Mouse (Mus musculus) CD4-positive naive resting alpha-beta T cell, adult 57 days (primary cell): ENCODE results near the gene Trim28. TPM values are rescaled to one million over a fixed set of nuclear protein-coding genes. Genes with fewer than 3 reads are reported as not detected.

Experiments
- total RNA-seq: library from RNA; stranded (reverse); gene quantifications from one replicate; pipeline ENCODE4 v1.2.4, GENCODE M21; 2023

Trim28 gene
- total RNA-seq: 405 TPM

GRCm38 (mm10) chr7:12998851-12999250, at the start of gene Trim28:
TSS of gene Trim28 (plus strand) at chr7:12999114.

GRCm38 (mm10) chr7:12965678-12966091, 33.2 kb upstream of the Trim28 start, which contains the start of gene Zfp324:
TSS of gene Zfp324 (plus strand) at chr7:12965838.

DNA sequence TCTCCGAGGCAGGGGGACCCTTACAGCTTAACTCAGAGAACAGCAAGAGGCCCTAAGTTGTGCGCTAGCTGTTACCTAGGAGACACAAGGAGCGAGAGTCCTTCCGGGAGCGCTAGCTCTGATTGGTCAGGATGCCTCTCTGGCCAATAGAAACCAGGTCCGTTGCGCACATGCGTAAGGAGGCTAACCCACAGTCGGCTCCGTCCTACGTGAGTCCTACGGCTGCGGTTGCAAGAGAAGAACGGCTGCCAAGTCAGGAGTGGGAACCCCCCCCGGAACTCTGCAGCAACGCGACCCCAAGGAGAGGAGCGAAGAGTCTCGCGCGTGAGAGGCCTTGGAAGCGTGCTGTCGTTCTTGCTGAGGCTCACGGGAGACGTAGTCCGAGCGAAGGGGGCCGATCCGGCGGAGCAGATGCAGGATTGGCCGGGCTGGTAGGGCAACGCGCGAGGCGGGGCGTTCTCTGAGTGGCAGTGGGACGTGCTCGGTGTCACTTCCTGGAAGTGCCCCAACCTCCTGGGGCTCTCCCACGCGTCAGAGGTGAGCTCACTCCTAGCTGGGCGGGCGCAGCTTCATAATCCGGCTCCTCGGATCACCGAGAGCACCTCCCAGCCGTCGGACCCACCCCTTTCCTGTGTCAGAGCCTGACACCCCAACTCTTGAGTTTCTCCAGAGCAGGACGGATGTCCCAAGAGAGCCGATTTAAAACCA, 21.1 kb upstream of the Trim28 start, which contains the start of gene Zfp446:
TSS of gene Zfp446 (plus strand) at position 167 of the 708 bp plus-strand sequence.

DNA sequence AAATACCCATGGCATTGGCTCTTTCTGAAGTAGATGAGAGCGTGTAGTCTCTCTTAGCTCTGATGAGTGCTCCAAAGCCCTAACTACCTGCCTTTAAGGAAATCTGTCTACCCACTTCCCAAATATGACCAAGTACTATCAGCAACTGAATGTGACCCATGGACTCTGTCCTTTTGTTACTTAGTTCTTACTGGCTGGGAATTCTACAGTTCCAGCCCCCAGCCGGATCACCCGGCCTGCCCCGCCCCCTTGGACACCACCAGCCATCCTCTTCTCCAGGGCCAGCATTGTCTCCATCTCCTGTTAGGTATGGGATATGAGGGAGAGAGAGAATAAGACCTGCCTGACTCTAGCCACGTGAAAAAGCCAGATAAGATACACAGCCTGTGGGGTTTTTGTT, 861 bp upstream of the Trim28 start, which contains the start of gene Slc27a5:
TSS of gene Slc27a5 (minus strand) at position 140 of the 400 bp plus-strand sequence.

GRCm38 (mm10) chr7:13010005-13010908, 11.3 kb downstream of the Trim28 start, which contains the start of gene Zbtb45:
TSS of gene Zbtb45 (minus strand) at chr7:13010034.

GRCm38 (mm10) chr7:13034148-13034977, 35.4 kb downstream of the Trim28 start, which contains the start of gene Chmp2a:
TSS of gene Chmp2a (minus strand) at chr7:13034807.

DNA sequence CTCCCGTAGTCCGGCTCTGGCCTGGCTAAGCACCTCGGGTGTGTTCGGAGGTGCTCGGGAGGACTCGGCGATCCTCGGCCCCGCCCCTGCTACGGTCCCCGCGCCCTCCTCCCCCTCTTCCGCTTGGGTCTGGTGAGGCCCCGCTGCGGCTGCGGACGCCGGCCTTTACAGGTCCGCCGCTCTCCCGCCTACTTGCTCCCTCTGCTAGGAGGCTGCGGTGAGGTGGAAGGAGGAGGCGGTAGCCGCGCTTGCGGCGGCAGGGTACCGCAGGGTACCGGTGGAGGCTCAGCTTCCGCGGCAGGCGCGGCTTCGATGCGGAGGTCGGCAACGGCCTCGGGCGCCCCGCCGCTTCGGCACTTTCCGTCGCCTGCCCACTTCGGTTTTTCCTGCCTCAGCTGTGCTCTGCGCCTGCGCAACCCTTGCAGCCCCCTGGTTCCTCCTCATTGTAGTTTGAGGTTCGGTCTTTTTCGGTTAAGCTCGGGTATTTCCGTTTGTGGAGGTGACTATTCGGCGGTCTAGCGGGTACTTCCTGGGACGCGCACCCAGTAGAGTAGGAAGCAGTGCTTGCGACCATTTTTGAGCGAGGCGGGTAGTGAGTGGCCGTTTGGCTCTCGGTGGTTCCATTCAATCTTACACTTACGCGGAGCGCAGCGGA, 39.1 kb downstream of the Trim28 start, which contains the start of gene Ube2m:
TSS of gene Ube2m (minus strand) at position 375 of the 655 bp plus-strand sequence.

GRCm38 (mm10) chr7:13054287-13055010, 55.5 kb downstream of the Trim28 start, which contains the start of gene Mzf1:
TSS of gene Mzf1 (minus strand) at chr7:13054764.

Other genes with a start within 250 kb of the Trim28 start
- gene Zscan18, start 195.5 kb upstream of the Trim28 start, total RNA-seq: 18.7 TPM
- gene Zfp329, start 180.3 kb upstream of the Trim28 start, total RNA-seq: 14.3 TPM
- gene Zfp110, start 164.4 kb upstream of the Trim28 start, total RNA-seq: 94.9 TPM
- 1.8 TPM for gene Zfp128, start 117.9 kb upstream of the Trim28 start, total RNA-seq
- gene Zscan22, start 101.3 kb upstream of the Trim28 start, total RNA-seq: 10.0 TPM
- gene Rps5, start 76.8 kb upstream of the Trim28 start, total RNA-seq: 2,861 TPM
- gene Rnf225, start 71.7 kb upstream of the Trim28 start, total RNA-seq: 1.0 TPM
- 3.5 TPM for gene Zfp324, start 33.3 kb upstream of the Trim28 start, total RNA-seq
- gene Zfp446, start 21.3 kb upstream of the Trim28 start, total RNA-seq: 9.0 TPM
- 0.41 TPM for gene Slc27a5, start 922 bp upstream of the Trim28 start, total RNA-seq
- gene Zbtb45, start 10.9 kb downstream of the Trim28 start, total RNA-seq: 17.4 TPM
- 106 TPM for gene Chmp2a, start 35.7 kb downstream of the Trim28 start, total RNA-seq
- gene Ube2m, start 39.2 kb downstream of the Trim28 start, total RNA-seq: 84.1 TPM
- gene Mzf1, start 55.6 kb downstream of the Trim28 start, total RNA-seq: 0.44 TPM
- gene Vmn1r85, start 96.1 kb downstream of the Trim28 start, total RNA-seq: not detected
- not detected for gene Vmn1r86, start 120.8 kb downstream of the Trim28 start, total RNA-seq
- gene Vmn1r87, start 141.0 kb downstream of the Trim28 start, total RNA-seq: not detected
- gene Vmn1r88, start 160.5 kb downstream of the Trim28 start, total RNA-seq: 0.15 TPM
- not detected for gene Vmn1r89, start 213.9 kb downstream of the Trim28 start, total RNA-seq